Mouse (Mus musculus): ENCODE measurements around the gene Ptpn14. TPM values are rescaled to one million over a fixed set of nuclear protein-coding genes. Genes with fewer than 3 reads are reported as not detected.

The Ptpn14 gene
- polyA plus RNA-seq, 1 experiment from 2014 or later: 5.0 TPM

- Histone ChIP-seq H3K36me3 (peaks cover 3% of the 10 kb centered on the region; the same call in 1 of the 2 replicates), H3K4me1 (replicated peaks) (peaks cover 43% of the 10 kb centered on the region)
- 51% methylated on average over 19 of the region's 19 CpGs for WGBS
Measured at GRCm38 (mm10) chr1:189756306-189757053, 28.4 kb downstream of the Ptpn14 start.

DNA sequence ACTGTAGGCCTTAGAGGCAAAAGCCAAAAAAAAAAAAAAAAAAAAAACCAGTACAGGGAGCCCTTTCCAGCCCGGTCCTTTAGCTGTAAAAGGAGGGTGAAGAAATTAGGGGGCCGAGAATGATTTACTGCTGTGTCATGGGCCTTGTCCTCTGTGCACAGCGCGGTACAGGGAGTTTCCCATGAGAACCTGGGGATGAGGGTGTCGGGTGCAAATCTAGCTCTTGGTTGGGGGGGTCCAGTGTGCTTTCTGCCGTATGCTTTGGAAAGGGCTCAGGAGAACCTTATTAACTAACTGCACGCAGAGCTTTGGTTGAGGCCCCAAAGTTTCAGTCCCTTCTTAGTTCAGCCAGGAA is 29.0 kb downstream of the Ptpn14 start:
- Histone ChIP-seq H3K36me3 (peaks cover 3% of the 10 kb centered on the region; the same call in 1 of the 2 replicates), H3K4me1 (replicated peaks) (peaks cover 48% of the 10 kb centered on the region), H3K9me3 (no peaks in the 10 kb centered on the region), H3K27me3 (ENCODE audit: insufficient read depth, poor library complexity, severe bottlenecking) (no peaks in the 10 kb centered on the region), H3K4me3 (no peak overlapping the region), H3K27ac (peak overlapping the region; percentile 59; the same call in 1 of the 2 replicates)
- 78% methylated on average over 7 of the region's 7 CpGs for WGBS
- no peak for DNase-seq (ENCODE audit: low spot score)

More at GRCm38 (mm10) chr1:189756306-189757053, 28.4 kb downstream of the Ptpn14 start:
- Histone ChIP-seq H3K9me3 (no peaks in the 10 kb centered on the region), H3K4me3 (no peak overlapping the region), H3K27me3 (ENCODE audit: insufficient read depth, poor library complexity, severe bottlenecking) (no peaks in the 10 kb centered on the region), H3K27ac (peak overlapping the region; percentile 59)
- DNase-seq (ENCODE audit: low spot score): peak; percentile 33

GRCm38 (mm10) chr1:189761581-189762021 is 33.5 kb downstream of the Ptpn14 start:
- DNase-seq (ENCODE audit: low spot score): no peak
- WGBS: 23% methylated on average over 6 of the region's 6 CpGs
- no peak overlapping the region for H3K27ac ChIP-seq
- H3K4me1 ChIP-seq (replicated peaks): peaks cover 50% of the 10 kb centered on the region
- no peak overlapping the region for H3K4me3 ChIP-seq
- no peaks in the 10 kb centered on the region for H3K9me3 ChIP-seq
- no peaks in the 10 kb centered on the region for H3K27me3 ChIP-seq (ENCODE audit: insufficient read depth, poor library complexity, severe bottlenecking)
- H3K36me3 ChIP-seq: peaks cover 3% of the 10 kb centered on the region; the same call in 1 of the 2 replicates

- Histone ChIP-seq H3K4me3 (no peak overlapping the region), H3K27ac (no peak overlapping the region; the same call in 1 of the 2 replicates), H3K9me3 (no peaks in the 10 kb centered on the region), H3K27me3 (ENCODE audit: insufficient read depth, poor library complexity, severe bottlenecking) (no peaks in the 10 kb centered on the region), H3K4me1 (replicated peaks) (peaks cover 49% of the 10 kb centered on the region), H3K36me3 (no peaks in the 10 kb centered on the region)
- no peak for DNase-seq (ENCODE audit: low spot score)
- 76% methylated on average over 5 of the region's 5 CpGs for WGBS
Measured at GRCm38 (mm10) chr1:189764258-189764657, 36.2 kb downstream of the Ptpn14 start.

DNA sequence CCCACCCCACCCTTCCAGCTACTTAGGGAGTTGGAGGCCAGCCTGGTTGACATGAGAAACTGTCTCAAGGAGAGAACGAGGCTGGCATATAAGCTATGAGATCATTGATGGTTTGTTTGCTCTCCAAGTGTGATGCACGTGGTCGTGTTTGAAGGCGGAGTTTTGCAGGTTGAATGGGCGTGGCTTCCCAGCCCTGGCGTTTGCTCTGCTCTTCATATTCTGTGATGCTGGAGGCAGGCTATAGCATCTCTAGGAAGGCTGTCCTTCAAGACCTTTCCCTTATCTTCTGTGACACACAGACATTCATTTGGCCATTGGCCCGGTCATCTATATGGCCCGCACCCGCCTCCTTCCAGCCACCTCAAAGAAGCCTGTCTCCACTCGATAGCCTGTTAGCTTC is 39.1 kb downstream of the Ptpn14 start:
- peaks cover 40% of the 10 kb centered on the region for H3K4me1 ChIP-seq (replicated peaks)

GRCm38 (mm10) chr1:189767910-189768309 is 39.8 kb downstream of the Ptpn14 start:
- no peak for DNase-seq (ENCODE audit: low spot score)
- Histone ChIP-seq H3K4me3 (no peak overlapping the region), H3K27me3 (ENCODE audit: insufficient read depth, poor library complexity, severe bottlenecking) (no peaks in the 10 kb centered on the region), H3K27ac (no peak overlapping the region), H3K36me3 (no peaks in the 10 kb centered on the region), H3K4me1 (replicated peaks) (peaks cover 42% of the 10 kb centered on the region), H3K9me3 (no peaks in the 10 kb centered on the region)
- 71% methylated on average over 9 of the region's 9 CpGs for WGBS

More for the DNA sequence above, 39.1 kb downstream of the Ptpn14 start:
- DNase-seq (ENCODE audit: low spot score): no peak
- Histone ChIP-seq H3K27me3 (ENCODE audit: insufficient read depth, poor library complexity, severe bottlenecking) (no peaks in the 10 kb centered on the region), H3K36me3 (no peaks in the 10 kb centered on the region), H3K9me3 (no peaks in the 10 kb centered on the region), H3K4me3 (no peak overlapping the region), H3K27ac (no peak overlapping the region)
- 72% methylated on average over 10 of the region's 10 CpGs for WGBS

GRCm38 (mm10) chr1:189770516-189770915 is 42.4 kb downstream of the Ptpn14 start:
- no peak for DNase-seq (ENCODE audit: low spot score)
- 83% methylated on average over 3 of the region's 3 CpGs for WGBS
- Histone ChIP-seq H3K4me3 (no peak overlapping the region), H3K4me1 (replicated peaks) (peaks cover 29% of the 10 kb centered on the region), H3K27ac (no peak overlapping the region), H3K36me3 (no peaks in the 10 kb centered on the region), H3K9me3 (no peaks in the 10 kb centered on the region), H3K27me3 (ENCODE audit: insufficient read depth, poor library complexity, severe bottlenecking) (no peaks in the 10 kb centered on the region)

DNA sequence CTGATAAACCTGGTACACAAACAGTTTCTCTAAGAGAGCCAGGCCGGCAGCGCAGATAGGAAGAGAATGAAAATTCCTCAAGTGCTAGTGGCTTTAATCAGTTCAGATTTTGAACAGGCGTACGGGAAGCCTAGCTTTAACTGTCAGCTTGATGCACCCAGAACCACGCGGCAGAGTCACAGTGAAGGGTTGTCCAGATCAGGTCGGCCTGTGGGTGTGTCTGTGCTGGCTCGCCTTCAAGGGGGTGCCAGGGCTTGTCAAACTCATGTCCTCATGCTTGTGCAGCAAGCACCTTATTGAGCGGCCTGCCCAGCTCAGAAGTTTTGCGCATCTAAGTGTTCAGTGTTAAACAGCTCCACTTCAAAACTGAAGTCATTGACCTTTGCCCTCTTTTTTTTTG is 44.6 kb downstream of the Ptpn14 start:
- 88% methylated on average over 10 of the region's 10 CpGs for WGBS
- H3K4me1 ChIP-seq (replicated peaks): peaks cover 32% of the 10 kb centered on the region

GRCm38 (mm10) chr1:189774778-189775177 is 46.7 kb downstream of the Ptpn14 start:
- Histone ChIP-seq H3K36me3 (no peaks in the 10 kb centered on the region), H3K4me1 (replicated peaks) (peaks cover 37% of the 10 kb centered on the region), H3K27ac (no peak overlapping the region), H3K27me3 (ENCODE audit: insufficient read depth, poor library complexity, severe bottlenecking) (no peaks in the 10 kb centered on the region), H3K4me3 (no peak overlapping the region), H3K9me3 (no peaks in the 10 kb centered on the region)
- DNase-seq (ENCODE audit: low spot score): no peak
- WGBS: 61% methylated on average over 1 of the region's 1 CpGs

More for the DNA sequence above, 44.6 kb downstream of the Ptpn14 start:
- no peak for DNase-seq (ENCODE audit: low spot score)
- H3K27me3 ChIP-seq (ENCODE audit: insufficient read depth, poor library complexity, severe bottlenecking): no peaks in the 10 kb centered on the region
- H3K4me3 ChIP-seq: no peak overlapping the region
- H3K36me3 ChIP-seq: no peaks in the 10 kb centered on the region
- 0 out of 2 replicates have a peak overlapping the region, but pooled peaks have one; percentile 3 for H3K27ac ChIP-seq
- no peaks in the 10 kb centered on the region for H3K9me3 ChIP-seq

DNA sequence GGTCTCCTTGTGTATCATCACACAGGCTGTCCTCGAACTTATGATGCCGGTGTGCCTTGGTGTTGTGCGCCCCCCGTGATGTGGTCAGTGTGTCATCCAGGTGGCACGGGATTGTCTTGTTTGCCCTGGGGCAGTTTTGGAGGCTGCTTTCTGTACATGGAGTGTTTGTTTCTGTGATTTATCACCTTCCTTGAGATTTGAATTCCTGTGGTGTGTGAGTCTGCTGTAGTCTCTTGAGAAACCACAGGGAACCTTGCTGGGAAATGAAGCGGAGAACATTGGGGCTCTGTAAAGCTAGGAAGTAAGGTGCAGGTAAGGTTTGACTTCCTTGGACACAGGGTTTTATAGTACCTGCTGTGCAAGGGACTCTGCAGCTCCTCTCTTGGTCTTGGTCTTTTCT is 49.1 kb downstream of the Ptpn14 start:
- Histone ChIP-seq H3K4me3 (no peak overlapping the region), H3K36me3 (no peaks in the 10 kb centered on the region), H3K27ac (no peak overlapping the region), H3K4me1 (replicated peaks) (peaks cover 41% of the 10 kb centered on the region), H3K9me3 (no peaks in the 10 kb centered on the region), H3K27me3 (ENCODE audit: insufficient read depth, poor library complexity, severe bottlenecking) (no peaks in the 10 kb centered on the region)
- DNase-seq (ENCODE audit: low spot score): no peak
- WGBS: 87% methylated on average over 6 of the region's 6 CpGs

DNA sequence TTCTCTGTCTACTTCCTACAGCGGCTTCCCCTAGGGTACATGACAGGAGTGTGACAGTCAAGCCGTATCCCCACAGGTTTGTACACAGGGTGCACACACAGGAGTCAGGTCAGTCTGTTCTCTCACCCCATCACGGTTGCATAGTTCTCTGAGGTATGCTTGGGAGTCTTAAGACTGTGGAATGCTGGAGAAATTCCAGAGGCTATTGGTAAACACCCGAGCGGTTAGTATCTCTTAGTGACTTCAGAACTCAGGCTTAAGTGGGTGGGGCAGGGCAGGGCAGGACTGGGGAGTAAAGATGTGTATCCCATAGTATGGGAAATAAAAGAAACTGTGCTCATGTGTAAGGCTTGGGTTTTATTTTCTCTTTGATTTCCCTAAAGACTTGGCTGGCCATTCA is 50.3 kb downstream of the Ptpn14 start:
- H3K27me3 ChIP-seq (ENCODE audit: insufficient read depth, poor library complexity, severe bottlenecking): no peaks in the 10 kb centered on the region
- peaks cover 46% of the 10 kb centered on the region for H3K4me1 ChIP-seq (replicated peaks)
- no peak for DNase-seq (ENCODE audit: low spot score)
- 49% methylated on average over 5 of the region's 5 CpGs for WGBS
- no peak overlapping the region for H3K27ac ChIP-seq
- H3K4me3 ChIP-seq: no peak overlapping the region
- no peaks in the 10 kb centered on the region for H3K36me3 ChIP-seq
- no peaks in the 10 kb centered on the region for H3K9me3 ChIP-seq

- no peaks in the 10 kb centered on the region for H3K27me3 ChIP-seq (ENCODE audit: insufficient read depth, poor library complexity, severe bottlenecking)
- H3K4me1 ChIP-seq (replicated peaks): peaks cover 46% of the 10 kb centered on the region
- H3K9me3 ChIP-seq: no peaks in the 10 kb centered on the region
- H3K36me3 ChIP-seq: no peaks in the 10 kb centered on the region
- 46% methylated on average over 3 of the region's 3 CpGs for WGBS
- no peak overlapping the region for H3K4me3 ChIP-seq
- H3K27ac ChIP-seq: peak overlapping the region; percentile 53; the same call in 1 of the 2 replicates
- DNase-seq (ENCODE audit: low spot score): no peak
Measured at GRCm38 (mm10) chr1:189779226-189779625, 51.2 kb downstream of the Ptpn14 start.

DNA sequence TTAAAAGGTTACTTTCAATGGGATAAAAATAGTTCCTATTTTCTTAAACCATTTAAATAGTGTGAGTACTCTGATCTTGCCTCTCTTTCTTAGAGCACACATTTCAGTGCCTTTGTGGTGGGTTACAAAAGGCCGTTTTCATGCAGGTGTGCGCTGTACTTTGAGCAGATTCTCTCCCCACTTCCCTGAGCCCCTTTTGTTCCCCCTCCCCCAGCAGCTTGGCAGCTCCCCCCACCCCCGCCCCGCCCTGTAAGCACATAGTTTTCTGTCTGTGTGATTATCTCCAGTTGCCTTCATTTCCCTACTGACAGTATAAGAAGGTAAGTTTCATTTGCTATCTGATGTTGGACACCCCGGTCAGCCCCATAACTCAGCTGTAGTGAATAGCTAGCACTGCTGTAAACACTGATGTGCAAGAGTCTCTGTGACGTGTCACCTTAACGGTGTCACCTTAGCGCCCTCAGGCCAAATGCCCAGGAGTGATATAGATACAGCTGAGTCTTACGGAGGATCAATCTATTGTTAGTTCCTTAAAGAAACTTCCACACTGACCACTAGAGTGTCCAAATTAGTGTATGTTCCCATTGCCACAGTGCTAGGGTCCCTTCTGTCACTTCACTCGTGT is 53.8 kb downstream of the Ptpn14 start:
- peaks cover 60% of the 10 kb centered on the region for H3K4me1 ChIP-seq (replicated peaks)

More for the DNA sequence above, 53.8 kb downstream of the Ptpn14 start:
- H3K27ac ChIP-seq: no peak overlapping the region
- 78% methylated on average over 10 of the region's 10 CpGs for WGBS
- H3K9me3 ChIP-seq: no peaks in the 10 kb centered on the region
- no peak overlapping the region for H3K4me3 ChIP-seq
- no peaks in the 10 kb centered on the region for H3K36me3 ChIP-seq
- peaks cover 17% of the 10 kb centered on the region; the same call in 1 of the 2 replicates for H3K27me3 ChIP-seq (ENCODE audit: insufficient read depth, poor library complexity, severe bottlenecking)
- DNase-seq (ENCODE audit: low spot score): no peak
